Mouse (Mus musculus) myocyte (in vitro differentiated cells): ENCODE measurements around the gene S100a2.

Experiments used
- CEBPB ChIP-seq: IDR thresholded peaks from 2 replicates; pipeline ENCODE4 v1.6.1; 2011; ENCODE audit warnings: mild to moderate bottlenecking, moderate library complexity; ENCODE audit not compliant: poor library complexity, insufficient read depth, severe bottlenecking
- MAX ChIP-seq: IDR thresholded peaks from one replicate; pipeline ENCODE4 v1.6.1; 2011; ENCODE audit warnings: low read depth, mild to moderate bottlenecking, control low read depth
- POLR2A ChIP-seq: IDR thresholded peaks from one replicate; pipeline ENCODE4 v1.6.1; 2011; ENCODE audit warnings: low read depth, mild to moderate bottlenecking, control low read depth, moderate library complexity; ENCODE audit not compliant: insufficient read length
- TCF3 ChIP-seq: IDR thresholded peaks from one replicate; pipeline ENCODE4 v1.6.1; 2011; ENCODE audit warnings: low read depth, control low read depth; ENCODE audit not compliant: insufficient read length

GRCm38 (mm10) chr3:90575320-90575719 is 14.7 kb upstream of the S100a2 start:
- TF ChIP-seq POLR2A (no peak), TCF3 (no peak), CEBPB (peak; percentile 50; the same call in 1 of the 2 replicates), MAX (no peak)
